Mouse (Mus musculus) brain, adult 2 months (tissue): Measurements from ENCODE around the gene Scyl3.

Experiments used
- DNase-seq: peaks from one replicate; pipeline ENCODE4 v3.0.0; 2011; ENCODE audit warnings: low read depth, low spot score

Scyl3 gene

DNA sequence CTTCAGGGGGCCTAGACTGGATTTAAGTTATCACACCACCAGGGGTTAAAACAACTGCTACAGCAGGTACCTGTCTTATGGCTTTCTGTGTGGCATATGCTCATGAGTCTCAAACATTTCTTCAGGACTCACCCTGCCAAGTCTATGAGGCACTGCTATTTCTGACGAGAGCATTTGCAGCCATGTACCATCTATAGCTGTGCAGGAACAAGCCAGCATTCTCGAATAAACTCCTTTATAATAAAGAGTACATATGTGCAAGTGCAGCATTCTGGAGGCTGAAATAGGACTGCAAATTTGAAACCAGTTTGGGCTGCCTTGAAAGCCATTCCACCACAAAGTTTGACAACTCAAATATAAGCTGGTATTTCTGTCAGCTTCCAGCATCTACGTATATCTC lies 29.1 kb downstream of the Scyl3 start:
- peak; percentile 60 for DNase-seq

DNA sequence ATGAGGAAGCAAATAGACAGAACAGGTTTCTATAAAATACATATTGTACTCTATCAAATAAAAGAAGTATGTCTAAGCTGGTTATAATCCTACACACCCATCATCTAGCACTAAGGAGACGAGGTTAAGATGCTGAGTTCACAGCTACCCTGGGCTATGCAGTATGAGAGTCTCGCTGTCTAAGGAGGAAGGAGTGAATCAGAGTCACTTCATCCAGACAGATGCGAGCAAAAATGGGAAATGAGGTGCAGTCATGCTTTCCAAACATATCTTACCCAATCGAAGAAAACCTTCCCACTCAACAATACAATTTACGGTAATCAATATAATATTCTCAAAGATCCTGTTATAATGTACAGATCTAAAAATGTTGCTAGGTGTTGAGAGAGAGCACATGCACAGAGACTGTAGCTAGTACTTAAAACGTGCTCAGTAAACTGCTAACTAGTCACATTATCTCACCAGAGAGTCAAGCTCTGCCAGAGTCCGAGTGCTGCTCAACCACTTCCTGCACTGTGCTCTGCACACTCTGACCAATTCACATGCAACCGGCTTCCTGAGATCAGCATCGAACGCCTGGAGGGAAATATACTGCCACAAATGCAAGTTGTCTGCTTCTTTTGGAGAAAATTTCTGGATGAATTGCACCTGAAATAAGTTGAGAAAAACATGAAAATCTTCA lies 35.2 kb downstream of the Scyl3 start:
- no peak for DNase-seq

DNA sequence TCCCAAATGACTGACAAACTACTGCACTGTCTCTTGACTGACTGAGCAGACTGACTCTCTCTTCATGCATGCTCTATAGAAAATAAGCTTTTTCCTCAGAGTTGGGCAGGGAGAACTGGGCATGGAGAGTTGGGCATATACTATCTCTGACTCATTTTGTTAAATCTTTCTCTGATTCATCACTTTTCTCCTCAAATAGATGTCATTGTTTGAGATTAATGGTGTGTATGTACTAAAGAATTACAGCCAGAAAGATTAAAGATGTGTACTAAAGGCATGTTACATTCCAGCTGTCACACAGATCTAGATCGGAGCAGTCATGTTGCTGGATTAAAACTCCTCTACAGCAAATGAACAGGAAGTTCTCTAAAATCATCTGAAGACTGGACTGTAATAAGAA lies 45.6 kb downstream of the Scyl3 start:
- no peak for DNase-seq

DNA sequence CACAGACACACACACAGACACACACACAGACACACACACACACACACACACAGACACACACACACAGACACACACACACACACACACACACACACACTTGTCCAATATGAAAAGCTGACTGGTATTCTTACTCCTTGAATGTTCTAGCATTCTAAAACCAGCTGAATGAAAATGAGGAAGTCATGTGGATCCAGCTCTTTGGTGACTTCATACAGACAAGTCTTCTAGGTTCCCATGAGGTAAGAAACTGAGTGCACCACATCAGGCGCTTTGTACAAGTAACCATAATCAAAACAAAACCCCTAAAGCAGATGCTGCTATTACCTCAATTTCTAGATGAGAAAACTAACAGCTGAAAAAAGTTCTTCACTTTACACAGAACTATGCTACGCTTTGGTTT lies 46.2 kb downstream of the Scyl3 start:
- DNase-seq: no peak

DNA sequence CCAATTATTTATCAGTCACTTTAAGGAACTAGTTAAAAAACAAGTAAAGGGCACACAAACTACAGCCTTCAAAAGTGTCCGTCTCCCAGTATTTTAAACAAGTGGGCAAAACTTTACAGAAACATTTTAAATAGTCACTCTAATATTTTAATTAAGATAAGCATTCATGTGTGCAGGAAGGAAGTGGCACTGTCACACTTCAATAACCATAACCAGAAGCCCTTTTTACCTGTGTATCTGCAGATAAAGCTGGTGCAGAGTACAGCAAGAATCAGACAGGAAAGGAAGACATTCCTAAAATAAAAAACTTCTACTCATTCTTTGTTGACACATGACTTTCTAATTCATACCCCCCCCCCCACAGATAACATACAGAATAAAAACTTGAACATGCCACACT lies 47.6 kb downstream of the Scyl3 start:
- no peak for DNase-seq

DNA sequence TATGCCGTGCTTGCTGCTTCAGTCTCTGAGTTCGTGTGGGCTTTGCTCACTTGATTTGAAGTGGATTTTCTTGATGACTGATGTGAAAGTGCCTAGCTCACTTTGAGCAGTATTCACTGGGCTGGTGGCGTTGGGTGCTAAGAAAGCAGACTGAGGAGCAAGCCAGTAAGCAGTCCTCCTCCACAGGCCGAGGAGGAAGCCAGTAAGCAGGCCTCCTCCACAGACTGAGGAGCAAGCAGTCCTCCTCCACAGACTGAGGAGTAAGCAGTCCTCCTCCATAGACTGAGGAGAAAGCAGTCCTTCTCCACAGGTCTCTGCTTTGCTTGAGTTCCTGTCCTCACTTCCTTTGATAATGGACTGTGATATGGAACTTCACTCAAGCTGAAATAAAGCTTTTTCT lies 63.5 kb downstream of the Scyl3 start:
- DNase-seq: no peak

DNA sequence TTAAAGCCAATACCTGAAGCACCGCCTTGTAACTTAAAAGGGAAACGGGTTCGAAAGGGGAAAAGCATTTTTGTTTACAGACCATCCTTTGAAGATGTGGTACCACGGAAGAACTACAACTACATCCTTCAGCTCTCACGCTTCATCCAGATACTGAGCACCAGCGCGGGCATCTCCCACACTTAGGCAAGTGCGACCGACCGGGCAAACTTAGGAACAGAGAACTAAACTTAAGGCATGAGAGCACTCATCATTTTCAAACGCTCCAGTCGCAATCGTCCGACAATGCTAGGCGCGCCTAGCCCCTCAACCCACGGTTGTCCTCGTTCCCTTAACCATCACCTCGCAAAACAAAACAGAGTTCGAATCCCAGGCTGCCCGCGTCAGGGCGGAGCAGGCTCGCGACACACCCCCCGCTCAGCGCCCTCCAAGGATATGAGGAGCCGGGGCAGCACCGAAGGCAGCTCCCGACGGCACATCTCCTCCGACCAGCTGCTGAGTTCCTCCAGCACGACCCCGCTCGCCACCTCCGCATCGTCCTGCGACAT lies 65.3 kb downstream of the Scyl3 start:
- peak; percentile 1 for DNase-seq

DNA sequence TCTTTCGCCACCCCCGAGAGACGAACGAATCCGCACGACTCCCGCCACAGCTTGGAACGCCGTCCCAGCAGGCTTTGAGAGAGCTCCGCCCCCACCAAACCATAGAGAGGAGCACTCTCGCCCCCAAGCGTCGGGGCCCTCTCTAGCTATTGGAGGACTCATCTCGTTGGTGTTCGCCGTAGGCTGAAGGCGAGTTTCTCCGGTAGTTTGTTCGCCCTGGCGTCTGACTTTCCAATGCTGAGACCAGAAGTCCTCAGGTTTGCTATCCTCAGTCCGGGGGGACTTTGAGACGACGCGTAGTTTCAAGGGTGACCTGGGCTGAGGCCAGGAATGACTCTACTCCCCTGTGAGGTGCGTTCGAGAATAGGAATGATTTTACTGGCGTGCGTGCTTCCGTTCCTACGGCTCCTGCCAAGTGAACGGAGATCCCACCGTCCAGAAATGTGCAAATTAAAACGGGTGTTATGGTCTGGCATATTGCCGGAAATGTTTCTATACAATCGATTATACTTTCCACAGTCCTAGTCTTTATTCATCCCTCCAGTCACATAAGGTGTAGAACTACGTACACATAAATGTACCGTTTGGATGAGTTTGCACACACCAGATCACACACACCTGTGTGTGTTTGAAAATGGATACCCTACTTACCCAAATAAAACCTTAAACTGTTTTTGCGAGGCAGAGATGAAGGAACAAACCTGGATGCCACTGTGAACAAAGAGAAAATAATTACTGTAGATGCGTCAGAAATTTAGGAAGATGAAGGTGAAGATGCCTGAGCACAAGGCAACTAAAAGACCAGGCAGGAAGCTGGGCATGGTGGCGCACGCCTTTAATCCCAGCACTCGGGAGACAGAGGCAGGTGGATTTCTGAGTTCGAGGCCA lies 66.1 kb downstream of the Scyl3 start, which contains the start of the genes BC055324 and Mettl18:
Gene BC055324, minus strand, starts transcription at position 76 of the 888 bp plus-strand sequence.
Gene Mettl18, plus strand, starts transcription at position 169 of the 888 bp plus-strand sequence.
- DNase-seq: peak; percentile 98

DNA sequence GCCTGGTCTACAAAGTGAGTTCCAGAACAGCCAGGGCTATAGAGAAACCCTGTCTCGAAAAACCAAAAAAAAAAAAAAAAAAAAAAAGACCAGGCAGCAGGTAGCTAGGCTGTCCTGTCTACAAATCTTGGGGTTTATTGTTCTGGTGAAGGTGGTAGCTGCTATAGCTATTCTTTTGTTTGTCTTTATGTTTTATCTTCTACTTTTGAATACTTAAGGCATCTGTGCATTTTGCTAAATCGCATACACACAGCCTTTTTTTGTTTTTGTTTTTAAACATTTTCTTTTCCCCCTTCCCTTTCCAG lies 66.7 kb downstream of the Scyl3 start:
- no peak for DNase-seq

DNA sequence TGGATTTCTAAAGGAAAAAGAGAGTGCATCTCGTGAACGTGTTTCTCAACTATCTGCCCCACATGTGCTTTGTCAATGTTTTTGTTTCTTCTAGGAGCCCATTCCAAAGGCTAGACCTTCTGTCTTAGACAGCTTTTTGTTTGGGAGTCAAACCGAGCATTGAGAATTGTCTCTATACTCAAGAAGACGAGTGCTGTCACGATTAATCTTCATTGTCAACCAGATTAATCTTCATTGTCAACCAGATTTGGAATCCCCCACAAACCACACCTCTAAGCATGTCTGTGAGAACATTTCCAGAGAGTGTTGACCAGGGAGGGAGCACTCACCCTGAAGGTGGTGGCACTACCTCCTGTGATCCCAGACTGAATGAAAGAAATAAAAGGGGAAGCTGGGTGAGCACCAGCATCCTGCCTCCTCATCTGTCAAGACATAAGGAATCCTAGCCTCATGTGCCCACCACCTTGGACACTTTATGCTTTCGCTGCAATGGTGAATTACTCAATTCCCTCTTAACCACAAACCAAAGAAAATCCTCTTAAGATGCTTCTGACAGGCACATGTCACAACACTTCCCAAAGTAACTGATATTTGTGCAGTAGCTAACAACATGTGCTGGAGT lies 73.0 kb downstream of the Scyl3 start:
- DNase-seq: no peak

DNA sequence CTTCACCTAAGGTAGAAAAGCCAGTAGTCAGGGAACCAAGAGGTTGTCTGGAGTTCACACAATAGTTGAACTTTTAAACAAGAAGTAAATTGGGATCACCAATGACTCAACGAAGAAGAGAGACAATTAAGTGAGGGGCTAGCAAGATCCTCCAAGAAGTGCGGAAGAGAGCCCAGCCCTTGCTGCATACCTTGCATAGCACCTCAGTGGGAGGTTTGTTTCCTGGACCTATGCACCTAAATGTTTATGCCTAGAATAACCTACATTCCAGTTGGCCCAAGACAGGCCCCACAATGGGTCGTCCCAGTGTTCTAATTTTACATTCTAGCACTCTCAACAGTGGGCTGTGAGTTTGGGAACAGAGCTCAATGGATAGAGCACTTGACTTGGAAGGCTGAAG lies 75.4 kb downstream of the Scyl3 start:
- no peak for DNase-seq
